Mouse (Mus musculus) forebrain, postnatal 0 days (tissue): ENCODE measurements around the gene Sugp1. TPM values are rescaled to one million over a fixed set of nuclear protein-coding genes. Genes with fewer than 3 reads are reported as not detected.

Experiments
- ATAC-seq: fragments of 200-750 bp; cut with Nextera tagmentation; 2 replicates; pipeline ENCODE4 v1.8.0; 2017; ENCODE audit warnings: mild to moderate bottlenecking, moderate library complexity
- DNase-seq: peaks from one replicate; pipeline ENCODE4 v3.0.0-alpha.2; 2015
- H3K27ac ChIP-seq: fragments of 300-500 bp; sonication (generic); 2 replicates; pipeline ENCODE4 v1.5.1; 2014; ENCODE audit warnings: low read depth, mild to moderate bottlenecking, antibody characterized with exemption, low read length, moderate library complexity, mixed read lengths
- H3K27me3 ChIP-seq: fragments of 300-500 bp; sonication (generic); 2 replicates; pipeline ENCODE4 v1.6.1; 2014; ENCODE audit warnings: mild to moderate bottlenecking, low read length, mixed read lengths; ENCODE audit not compliant: insufficient read depth
- H3K36me3 ChIP-seq: fragments of 300-500 bp; sonication (generic); 2 replicates; pipeline ENCODE4 v1.6.1; 2014; ENCODE audit warnings: mild to moderate bottlenecking, moderate library complexity; ENCODE audit not compliant: insufficient read depth
- H3K4me1 ChIP-seq: fragments of 300-500 bp; sonication (generic); 2 replicates; pipeline ENCODE4 v1.6.1; 2014; ENCODE audit warnings: antibody characterized with exemption; ENCODE audit not compliant: insufficient read depth
- H3K4me2 ChIP-seq: fragments of 300-500 bp; sonication (generic); 2 replicates; pipeline ENCODE4 v1.6.1; 2014; ENCODE audit warnings: low read depth, mild to moderate bottlenecking, moderate library complexity
- H3K4me3 ChIP-seq: fragments of 300-500 bp; sonication (generic); 2 replicates; pipeline ENCODE4 v1.5.1; 2014; ENCODE audit warnings: low read depth, low read length, mixed read lengths
- H3K9ac ChIP-seq: fragments of 300-500 bp; sonication (generic); 2 replicates; pipeline ENCODE4 v1.6.1; 2014; ENCODE audit warnings: mild to moderate bottlenecking
- H3K9me3 ChIP-seq: fragments of 300-500 bp; sonication (generic); 2 replicates; pipeline ENCODE4 v1.6.1; 2016; ENCODE audit warnings: low read length
- CTCF ChIP-seq: sonication (generic); IDR thresholded peaks from 2 replicates; pipeline ENCODE4 v1.5.1; 2016; ENCODE audit warnings: antibody characterized with exemption, control low read depth, low read depth
- WGBS: fragments of 180-500 bp; shearing (Covaris S2); extraction: QIAGEN DNeasy Blood & Tissue Kit; methylation state at CpG from one replicate; pipeline ENCODE4 v1.1.7; 2014; 5-methylcytosine and 5-hydroxymethylcytosine counted together
- microRNA-seq, 2 experiments: library from miRNA; unstranded; fragments of <30 nt; microRNA quantifications; one replicate each; pipeline ENCODE4; 2016
- polyA plus RNA-seq: library from polyadenylated mRNA; unstranded; fragments of >200 nt; fragmentation: Nextera tagmentation; extraction: Ambion mirVana; gene quantifications from 2 replicates; pipeline ENCODE4 v1.2.1, GENCODE M21; 2015
- total RNA-seq: library from RNA; depleted of rRNA; stranded (reverse); fragments of >200 nt; gene quantifications from 2 replicates; pipeline ENCODE4 v1.2.3, GENCODE M21; 2014; rRNA removed

Sugp1 gene
- total and polyA plus RNA-seq, 2 experiments from 2014 or later = 20.9 to 46.1 TPM

GRCm38 (mm10) chr8:70118726-70119700 is 76.4 kb downstream of the Sugp1 start:
- ATAC-seq = peak; percentile 93
- peak; percentile 61 for TF ChIP-seq CTCF
- H3K9me3 ChIP-seq = no peaks in the 10 kb centered on the region
- H3K4me1 ChIP-seq = peaks cover 13% of the 10 kb centered on the region; the same call in 1 of the 2 replicates
- peaks cover 27% of the 10 kb centered on the region for H3K36me3 ChIP-seq
- H3K27me3 ChIP-seq = no peaks in the 10 kb centered on the region
- peak overlapping the region; percentile 79 for H3K4me2 ChIP-seq
- H3K4me3 ChIP-seq = peak overlapping the region; percentile 65
- DNase-seq = peak; percentile 90
- 2% methylated on average over 17 of the region's 17 CpGs for WGBS
- peak overlapping the region; percentile 98 for H3K27ac ChIP-seq
- H3K9ac ChIP-seq = peak overlapping the region; percentile 81

GRCm38 (mm10) chr8:70120667-70121066 is 78.1 kb downstream of the Sugp1 start, which contains the start of gene Ncan:
TSS of gene Ncan (minus strand) at chr8:70120873.
- no peaks in the 10 kb centered on the region for H3K27me3 ChIP-seq
- peaks cover 11% of the 10 kb centered on the region for H3K36me3 ChIP-seq
- no peak for TF ChIP-seq CTCF
- 5% methylated on average over 19 of the region's 19 CpGs for whole genome bisulfite sequencing
- peak within 1 kb of the TSS; percentile 98 for H3K27ac ChIP-seq
- H3K9me3 ChIP-seq = no peaks in the 10 kb centered on the region
- H3K4me1 ChIP-seq = peaks cover 13% of the 10 kb centered on the region; the same call in 1 of the 2 replicates
- peak within 1 kb of the TSS; percentile 81 for H3K9ac ChIP-seq
- DNase-seq (peak; percentile 95), ATAC-seq (peak; percentile 40)
- peak within 1 kb of the TSS; percentile 79 for H3K4me2 ChIP-seq
- H3K4me3 ChIP-seq = peak within 1 kb of the TSS; percentile 65

Small RNA genes within 50 kb of the gene (microRNA-seq; reads per million reads assigned to microRNA genes)
- gene Mir7066 = 2.3 to 5.4 reads per million in 2 experiments

Other genes with a start within 250 kb of the Sugp1 start
- gene Gmip, start 234.1 kb upstream of the Sugp1 start, total RNA-seq = 47.4 and 47.6 TPM in 2 replicates
- 33.2 and 35.0 TPM in 2 replicates for gene Gmip, start 234.1 kb upstream of the Sugp1 start, polyA plus RNA-seq
- 5.6 and 6.1 TPM in 2 replicates for gene Lpar2, start 220.4 kb upstream of the Sugp1 start, total RNA-seq
- 0.38 and 0.45 TPM in 2 replicates for gene Lpar2, start 220.4 kb upstream of the Sugp1 start, polyA plus RNA-seq
- 23.3 and 38.8 TPM in 2 replicates for gene Pbx4, start 210.3 kb upstream of the Sugp1 start, total RNA-seq
- gene Pbx4, start 210.3 kb upstream of the Sugp1 start, polyA plus RNA-seq = 90.8 and 92.8 TPM in 2 replicates
- 13.5 and 13.8 TPM in 2 replicates for gene Cilp2, start 155.1 kb upstream of the Sugp1 start, total RNA-seq
- gene Cilp2, start 155.1 kb upstream of the Sugp1 start, polyA plus RNA-seq = 9.5 and 10.1 TPM in 2 replicates
- 0.95 TPM in 1 of 2 replicates, not detected in the other for gene Tssk6, start 140.6 kb upstream of the Sugp1 start, total RNA-seq
- 2.9 and 4.1 TPM in 2 replicates for gene Tssk6, start 140.6 kb upstream of the Sugp1 start, polyA plus RNA-seq
- 90.7 and 130 TPM in 2 replicates for gene Ndufa13, start 140.3 kb upstream of the Sugp1 start, total RNA-seq
- gene Ndufa13, start 140.3 kb upstream of the Sugp1 start, polyA plus RNA-seq = 209 and 263 TPM in 2 replicates
- gene Yjefn3, start 140.1 kb upstream of the Sugp1 start, total RNA-seq = 8.9 and 15.0 TPM in 2 replicates
- gene Yjefn3, start 140.1 kb upstream of the Sugp1 start, polyA plus RNA-seq = 15.3 and 16.5 TPM in 2 replicates
- gene Gatad2a, start 46.4 kb upstream of the Sugp1 start, total RNA-seq = 22.9 and 27.8 TPM in 2 replicates
- gene Gatad2a, start 46.4 kb upstream of the Sugp1 start, polyA plus RNA-seq = 21.7 and 24.9 TPM in 2 replicates
- gene Mau2, start 79 bp upstream of the Sugp1 start, total RNA-seq = 137 and 142 TPM in 2 replicates
- gene Mau2, start 79 bp upstream of the Sugp1 start, polyA plus RNA-seq = 46.6 and 56.2 TPM in 2 replicates
- 0.92 and 3.0 TPM in 2 replicates for gene Tm6sf2, start 30.1 kb downstream of the Sugp1 start, total RNA-seq
- 0.18 and 0.56 TPM in 2 replicates for gene Tm6sf2, start 30.1 kb downstream of the Sugp1 start, polyA plus RNA-seq
- 0.31 and 0.48 TPM in 2 replicates for gene Hapln4, start 40.6 kb downstream of the Sugp1 start, total RNA-seq
- 0.53 and 0.71 TPM in 2 replicates for gene Hapln4, start 40.6 kb downstream of the Sugp1 start, polyA plus RNA-seq
- gene Ncan, start 78.1 kb downstream of the Sugp1 start, total RNA-seq = 316 and 372 TPM in 2 replicates
- 112 and 209 TPM in 2 replicates for gene Ncan, start 78.1 kb downstream of the Sugp1 start, polyA plus RNA-seq
- gene Nr2c2ap, start 88.5 kb downstream of the Sugp1 start, total RNA-seq = 6.6 and 7.2 TPM in 2 replicates
- gene Nr2c2ap, start 88.5 kb downstream of the Sugp1 start, polyA plus RNA-seq = 55.9 and 58.0 TPM in 2 replicates
- 8.5 and 10.2 TPM in 2 replicates for gene Rfxank, start 96.3 kb downstream of the Sugp1 start, total RNA-seq
- 6.0 and 7.9 TPM in 2 replicates for gene Rfxank, start 96.3 kb downstream of the Sugp1 start, polyA plus RNA-seq
- 59.3 and 74.9 TPM in 2 replicates for gene Borcs8, start 96.7 kb downstream of the Sugp1 start, total RNA-seq
- 56.5 and 64.4 TPM in 2 replicates for gene Borcs8, start 96.7 kb downstream of the Sugp1 start, polyA plus RNA-seq
- gene Mef2b, start 96.9 kb downstream of the Sugp1 start, total RNA-seq = 0.90 TPM in 1 of 2 replicates, not detected in the other
- 1.3 and 1.7 TPM in 2 replicates for gene Mef2b, start 96.9 kb downstream of the Sugp1 start, polyA plus RNA-seq
- 60.7 and 74.9 TPM in 2 replicates for gene Tmem161a, start 129.5 kb downstream of the Sugp1 start, total RNA-seq
- gene Tmem161a, start 129.5 kb downstream of the Sugp1 start, polyA plus RNA-seq = 43.3 and 52.7 TPM in 2 replicates
- 11.7 and 12.0 TPM in 2 replicates for gene Slc25a42, start 169.5 kb downstream of the Sugp1 start, total RNA-seq
- gene Slc25a42, start 169.5 kb downstream of the Sugp1 start, polyA plus RNA-seq = 4.6 and 6.2 TPM in 2 replicates
- gene Sugp2, start 191.4 kb downstream of the Sugp1 start, total RNA-seq = 119 and 129 TPM in 2 replicates
- gene Sugp2, start 191.4 kb downstream of the Sugp1 start, polyA plus RNA-seq = 50.9 and 65.0 TPM in 2 replicates
- 108 and 136 TPM in 2 replicates for gene Armc6, start 191.7 kb downstream of the Sugp1 start, total RNA-seq
- gene Armc6, start 191.7 kb downstream of the Sugp1 start, polyA plus RNA-seq = 119 and 122 TPM in 2 replicates
- 27.2 and 34.7 TPM in 2 replicates for gene Homer3, start 240.0 kb downstream of the Sugp1 start, total RNA-seq
- gene Homer3, start 240.0 kb downstream of the Sugp1 start, polyA plus RNA-seq = 20.2 and 23.9 TPM in 2 replicates